Mouse (Mus musculus): Measurements from ENCODE around the gene Oas3. TPM values are rescaled to one million over a fixed set of nuclear protein-coding genes. Genes with fewer than 3 reads are reported as not detected.

The Oas3 gene
- total RNA-seq, 2 experiments from 2014 or later, result not detected

DNA sequence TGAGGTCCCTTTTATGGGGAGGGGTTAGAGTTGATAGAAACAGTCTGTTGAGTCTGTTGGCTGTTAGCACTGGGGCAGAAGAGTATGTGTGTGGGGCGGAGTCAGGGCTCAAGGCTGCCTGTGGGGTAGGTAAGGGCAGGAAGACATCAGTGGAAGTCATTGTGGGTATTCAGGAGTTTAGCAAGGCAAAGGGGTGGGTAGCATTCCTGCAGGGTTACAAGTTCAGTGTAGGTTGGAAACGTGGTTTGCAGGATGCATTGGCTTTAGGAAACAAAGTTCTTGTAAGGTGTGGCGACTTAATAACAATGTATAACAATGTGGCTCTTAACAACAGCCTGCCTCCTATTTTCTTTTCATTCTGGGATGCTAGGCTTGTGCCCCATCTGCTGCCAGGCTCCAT is 26.3 kb downstream of the Oas3 start:
- no peak for DNase-seq

DNA sequence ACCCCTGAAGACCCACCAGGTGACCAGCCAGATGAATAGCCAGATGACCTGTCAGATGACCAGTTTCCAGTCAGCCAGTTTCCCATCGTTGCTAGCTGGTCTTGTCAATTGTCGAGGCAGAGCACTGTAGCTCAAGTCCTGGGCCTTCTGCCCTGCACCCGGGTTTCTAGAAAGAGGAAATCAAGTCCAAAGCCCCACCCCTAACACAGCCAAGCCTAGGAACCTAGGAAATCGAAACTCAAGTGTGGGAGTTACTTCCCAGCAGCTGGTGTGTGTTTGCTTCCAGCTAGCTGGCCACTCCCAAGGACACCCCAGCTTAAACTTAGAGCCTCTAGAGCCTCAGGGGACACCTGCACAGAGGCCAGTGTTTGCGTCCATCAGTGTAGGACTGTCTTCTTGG is 27.8 kb downstream of the Oas3 start, which contains the start of gene Oas2:
TSS of gene Oas2 (minus strand) at position 166 of the 400 bp plus-strand sequence.
- DNase-seq, result no peak

DNA sequence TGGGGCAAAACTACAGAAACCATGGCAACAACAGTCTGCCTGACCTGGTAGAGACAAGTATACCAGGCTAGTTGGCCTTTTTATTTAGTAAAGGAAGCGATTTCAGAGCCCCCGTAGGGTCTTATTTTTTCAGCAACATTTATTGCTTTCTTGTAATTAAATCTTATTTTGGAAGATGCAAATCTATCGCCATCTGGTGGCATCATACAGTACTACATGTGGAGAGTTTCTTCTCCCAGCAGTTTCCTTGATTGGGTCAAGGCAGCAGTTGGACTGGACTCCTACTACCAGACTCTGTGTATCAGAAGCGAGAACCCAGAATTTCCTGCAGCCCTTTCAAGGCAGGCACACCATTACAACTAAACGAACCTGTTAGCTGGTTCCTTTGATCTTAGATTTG is 31.0 kb downstream of the Oas3 start:
- peak; percentile 16 to 45 for DNase-seq

GRCm38 (mm10) chr5:120742125-120742524 is 35.3 kb downstream of the Oas3 start:
- no peak for DNase-seq

- DNase-seq, result no peak
Observed at GRCm38 (mm10) chr5:120734380-120734990, 43.0 kb downstream of the Oas3 start.

- DNase-seq, result no peak
Observed at GRCm38 (mm10) chr5:120733696-120734095, 43.8 kb downstream of the Oas3 start.

DNA sequence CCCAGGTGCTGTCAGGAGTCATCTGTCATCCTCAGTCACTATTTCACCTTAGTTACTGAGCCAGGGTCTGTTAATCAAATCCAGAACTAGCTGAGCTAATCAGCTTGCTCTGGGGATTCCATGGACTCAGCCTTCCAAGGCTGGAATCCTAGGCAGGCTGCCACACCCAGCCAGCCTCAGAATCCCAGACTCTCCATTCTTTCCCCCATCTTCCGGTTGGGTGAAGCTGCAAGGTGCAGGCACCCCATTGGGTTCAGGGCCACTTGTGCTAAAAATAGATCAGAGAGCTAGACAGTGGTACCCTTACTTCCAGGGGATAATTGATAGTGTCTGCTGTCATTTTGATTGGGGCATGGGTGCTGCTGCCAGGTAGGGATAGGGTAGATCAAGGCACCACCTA is 44.7 kb downstream of the Oas3 start:
- DNase-seq, result no peak

GRCm38 (mm10) chr5:120729319-120729718 is 48.1 kb downstream of the Oas3 start:
- peak; percentile 66 for DNase-seq

- no peak for DNase-seq
Observed at GRCm38 (mm10) chr5:120725811-120726455, 51.5 kb downstream of the Oas3 start.

DNA sequence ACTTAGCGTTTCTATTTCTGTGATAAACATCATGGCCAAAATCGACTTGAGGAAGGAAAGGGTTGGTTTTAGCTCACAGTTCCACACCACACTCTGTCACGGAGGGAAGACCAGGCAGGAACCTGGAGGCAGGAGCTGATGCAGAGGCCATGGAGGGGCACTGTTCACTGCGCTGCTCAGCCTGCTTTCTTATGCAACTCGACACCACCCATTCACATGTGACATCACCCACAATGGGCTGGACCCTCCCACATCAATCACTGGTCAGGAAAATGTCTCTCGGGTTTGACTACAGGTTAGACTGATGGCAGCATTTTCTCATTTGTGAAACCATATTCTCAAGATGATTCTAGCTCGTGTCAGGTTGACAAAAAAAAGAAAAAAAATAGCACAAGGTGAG is 56.5 kb downstream of the Oas3 start:
- no peak for DNase-seq

DNA sequence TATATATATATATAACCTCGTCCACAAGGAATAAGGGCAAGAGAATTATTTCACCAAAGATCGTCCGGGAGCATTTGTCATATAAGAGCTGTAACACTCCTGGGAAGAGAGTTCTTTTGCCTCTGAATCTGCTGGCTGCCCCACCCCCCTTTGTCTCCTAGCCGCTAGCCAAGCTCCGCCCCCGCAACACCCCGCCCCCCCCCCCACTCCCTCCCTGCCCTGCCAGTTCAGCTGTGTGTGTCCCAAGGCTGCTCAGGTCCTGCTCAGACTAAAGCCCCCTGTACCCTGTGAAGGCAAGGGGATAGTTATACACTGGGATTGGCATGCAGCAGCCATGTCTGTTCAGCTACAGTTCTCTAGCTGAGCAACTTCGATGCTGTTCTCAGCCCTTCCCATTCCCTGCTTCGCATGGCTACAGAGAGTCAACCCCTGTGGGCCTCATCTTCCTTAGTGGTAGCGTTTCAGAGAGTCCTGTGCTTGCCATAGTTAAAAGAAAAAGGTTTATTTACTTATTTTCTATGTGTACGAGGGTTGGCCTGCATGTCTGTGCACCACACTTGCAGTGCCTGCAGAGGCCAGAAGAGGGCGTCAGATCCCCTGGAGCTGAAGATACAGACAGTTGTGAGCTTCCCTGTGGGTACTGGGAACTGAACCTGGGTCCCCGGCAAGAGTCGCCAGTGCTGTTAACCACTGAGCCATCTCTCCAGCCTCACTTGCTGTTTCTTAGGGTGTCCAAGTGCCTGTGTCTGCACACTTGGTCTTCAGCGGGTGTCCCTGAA is 58.7 kb downstream of the Oas3 start:
- no peak for DNase-seq

- DNase-seq, result peak in 1 of 2 experiments; percentile 45
Observed at GRCm38 (mm10) chr5:120717136-120717535, 60.3 kb downstream of the Oas3 start.

GRCm38 (mm10) chr5:120714314-120714713 is 63.1 kb downstream of the Oas3 start:
- DNase-seq, result peak; percentile 75 to 80

DNA sequence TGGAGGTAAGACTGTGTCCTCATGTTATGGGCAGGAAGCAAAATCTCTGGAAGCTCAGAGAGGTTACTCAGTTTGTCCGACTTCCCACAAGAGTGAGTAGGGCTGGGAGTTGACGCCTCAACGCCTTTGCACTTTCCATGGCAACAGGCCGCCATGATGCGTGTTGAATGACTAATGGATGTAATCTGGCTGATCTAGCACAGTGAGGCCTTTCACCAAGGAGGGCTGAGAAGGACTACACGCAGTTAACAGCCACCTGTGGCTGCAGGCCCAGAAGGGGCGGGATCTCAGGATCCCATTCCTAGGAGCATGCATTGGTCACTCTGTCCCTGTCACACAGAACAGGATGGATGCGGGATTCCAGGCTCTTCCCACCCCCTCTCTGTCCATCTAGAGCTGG is 64.7 kb downstream of the Oas3 start:
- DNase-seq, result peak in 1 of 2 experiments; percentile 37

DNA sequence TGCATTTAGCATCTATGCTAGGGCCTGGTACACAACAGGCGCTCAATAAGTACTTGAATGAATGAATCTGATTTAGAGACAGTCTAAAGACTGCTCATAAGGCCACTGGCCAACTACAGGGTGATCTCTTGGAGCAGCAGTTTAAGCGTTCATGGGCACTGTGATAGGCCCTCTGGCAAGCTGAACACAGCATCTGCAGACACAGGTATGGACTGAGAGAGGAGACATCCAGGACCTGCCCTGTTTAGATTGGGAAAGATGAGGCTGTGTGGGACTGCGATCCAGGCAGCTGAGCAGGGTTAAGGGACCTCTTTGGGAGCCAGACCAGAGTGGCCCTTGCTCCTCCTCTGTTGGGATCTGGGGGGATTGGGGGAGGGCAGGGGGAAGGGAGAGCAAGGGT is 65.6 kb downstream of the Oas3 start, which contains the start of gene Dtx1:
TSS of gene Dtx1 (minus strand) at position 101 of the 400 bp plus-strand sequence.
- DNase-seq, result no peak

DNA sequence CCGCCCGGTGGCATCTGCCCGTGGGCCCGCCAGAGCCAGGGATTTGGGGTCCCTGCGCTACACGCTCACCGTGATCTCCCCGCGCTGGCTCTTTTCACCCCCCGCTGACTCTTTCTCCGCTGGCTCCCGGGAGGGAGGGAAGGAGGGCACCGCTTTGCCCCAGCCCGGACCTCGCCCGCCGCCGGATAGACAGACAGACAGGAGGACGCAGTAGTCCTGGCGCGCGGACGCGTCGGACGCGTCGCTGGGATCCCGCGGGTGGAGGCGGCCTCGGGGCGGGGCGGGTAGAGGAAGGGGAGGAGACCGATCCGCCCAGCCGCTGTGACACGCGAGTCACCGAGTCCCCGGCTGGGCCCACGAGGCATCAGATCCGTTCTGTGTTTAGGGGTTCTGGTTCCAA is 66.0 kb downstream of the Oas3 start:
- peak; percentile 85 to 86 for DNase-seq

GRCm38 (mm10) chr5:120710826-120711248 is 66.6 kb downstream of the Oas3 start:
- peak in 1 of 2 experiments; percentile 42 for DNase-seq

DNA sequence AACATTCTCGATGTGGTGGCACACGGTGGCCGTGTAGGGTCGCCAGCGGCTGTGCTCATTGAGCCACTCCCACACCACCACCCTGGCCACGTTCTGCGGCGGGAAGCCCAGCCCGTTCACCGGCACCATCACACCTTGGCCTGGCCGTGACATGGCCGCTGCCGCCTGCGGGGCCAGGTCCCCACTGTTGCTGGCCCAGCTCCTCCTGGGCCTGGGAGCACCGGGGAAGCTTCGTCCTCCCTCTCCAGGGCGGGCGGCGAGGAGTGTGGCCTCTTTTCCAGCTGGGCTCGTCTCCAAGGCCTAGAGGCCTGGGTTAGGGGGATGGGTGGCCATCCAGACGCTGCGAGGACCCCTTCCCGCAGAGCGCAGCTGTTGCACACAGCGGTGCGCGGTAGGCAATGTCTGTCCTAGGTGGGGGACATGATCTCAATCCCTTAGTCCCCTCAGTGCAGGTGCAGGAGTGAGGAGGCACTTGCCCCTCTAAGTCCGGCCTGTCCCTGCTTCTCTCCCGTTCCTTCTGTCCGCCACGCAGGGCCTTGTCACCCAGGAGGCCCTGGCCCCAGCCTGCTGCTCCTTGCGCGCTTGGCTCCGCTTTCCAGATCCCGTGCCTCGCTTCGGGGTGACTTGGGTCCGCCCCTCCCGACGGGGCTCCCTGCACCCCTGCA is 67.2 kb downstream of the Oas3 start:
- peak; percentile 49 to 64 for DNase-seq

- no peak for DNase-seq
Observed at GRCm38 (mm10) chr5:120706976-120707375, 70.5 kb downstream of the Oas3 start.

DNA sequence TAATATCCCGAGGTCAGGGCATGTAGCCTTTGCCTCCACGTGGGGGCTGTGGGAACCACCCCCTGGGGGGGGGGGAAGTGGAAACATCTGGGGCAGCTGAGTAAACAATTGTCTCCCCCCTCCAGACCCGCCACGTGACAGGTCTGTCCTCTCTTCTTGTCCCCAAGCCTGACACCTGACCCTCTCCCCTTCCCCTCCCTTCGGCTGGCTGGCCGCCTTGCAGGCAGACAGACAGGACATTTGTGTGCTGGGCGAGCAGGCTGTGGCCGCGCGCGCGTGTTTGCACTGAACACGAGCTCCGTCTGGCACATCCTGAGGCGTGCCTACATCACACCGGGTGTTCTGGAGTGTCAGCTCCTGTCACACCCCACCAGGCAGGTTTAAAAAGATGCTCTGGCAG is 70.9 kb downstream of the Oas3 start:
- peak in 1 of 2 experiments; percentile 40 for DNase-seq

- DNase-seq, result no peak
Observed at GRCm38 (mm10) chr5:120704421-120704820, 73.0 kb downstream of the Oas3 start.

- DNase-seq, result no peak
Observed at GRCm38 (mm10) chr5:120703660-120704059, 73.8 kb downstream of the Oas3 start.

Data from layer of hippocampus, postnatal 36 days (tissue).